Mouse (Mus musculus) Muller cell, postnatal 12 days (primary cell): Measurements from ENCODE around the gene Pcif1.
"Not testable (repeated sequence)": the region's sequence is repeated elsewhere in the genome, so short reads cannot be mapped to it uniquely, and the experiment has no call there.

ENCODE experiments used
- DNase-seq: peaks from one replicate; pipeline ENCODE4 v3.0.0-alpha.2; 2015; ENCODE audit errors: inconsistent ontology term

Pcif1 gene

GRCm38 (mm10) chr2:164866741-164867551 lies 12.2 kb upstream of the Pcif1 start:
- DNase-seq = peak; percentile 50

DNA sequence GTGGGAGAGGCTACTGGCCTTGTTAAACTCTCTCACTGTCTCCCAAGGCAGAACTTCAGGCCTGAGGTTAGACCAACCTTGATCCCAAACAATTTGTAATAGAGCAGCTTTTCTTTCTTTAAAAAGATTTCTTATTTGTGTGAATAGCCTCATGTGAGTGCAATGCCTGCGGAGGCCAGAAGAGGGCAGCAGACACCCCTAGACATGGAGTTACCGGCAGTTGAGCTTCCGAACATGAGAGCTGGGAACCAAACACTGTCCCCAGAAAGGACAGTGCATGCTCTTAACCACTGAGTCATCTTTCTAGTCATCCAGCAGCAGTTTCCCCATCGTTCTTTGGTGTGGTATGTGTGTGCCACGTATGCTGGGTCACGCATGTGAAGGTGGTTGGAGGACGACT lies 11.5 kb upstream of the Pcif1 start:
- DNase-seq = no peak

DNA sequence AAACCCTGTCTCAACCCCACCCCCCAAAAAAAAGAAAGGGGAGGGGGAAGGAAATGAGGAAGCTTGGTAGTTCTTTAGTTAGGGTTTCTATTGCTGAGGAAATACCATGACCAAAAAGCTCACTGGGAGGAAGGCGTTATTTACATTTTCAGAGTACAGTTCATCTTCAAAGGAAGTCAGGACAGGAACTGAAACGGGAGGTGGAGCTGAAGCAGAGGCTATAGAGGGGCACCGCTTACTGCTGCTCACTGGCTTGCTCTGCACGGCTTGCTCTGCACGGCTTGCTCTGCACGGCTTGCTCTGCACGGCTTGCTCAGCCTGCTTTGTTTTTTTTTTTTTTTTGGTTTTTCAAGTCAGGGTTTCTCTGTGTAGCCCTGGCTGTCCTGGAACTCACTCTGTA lies 10.6 kb upstream of the Pcif1 start:
- DNase-seq = no peak

DNA sequence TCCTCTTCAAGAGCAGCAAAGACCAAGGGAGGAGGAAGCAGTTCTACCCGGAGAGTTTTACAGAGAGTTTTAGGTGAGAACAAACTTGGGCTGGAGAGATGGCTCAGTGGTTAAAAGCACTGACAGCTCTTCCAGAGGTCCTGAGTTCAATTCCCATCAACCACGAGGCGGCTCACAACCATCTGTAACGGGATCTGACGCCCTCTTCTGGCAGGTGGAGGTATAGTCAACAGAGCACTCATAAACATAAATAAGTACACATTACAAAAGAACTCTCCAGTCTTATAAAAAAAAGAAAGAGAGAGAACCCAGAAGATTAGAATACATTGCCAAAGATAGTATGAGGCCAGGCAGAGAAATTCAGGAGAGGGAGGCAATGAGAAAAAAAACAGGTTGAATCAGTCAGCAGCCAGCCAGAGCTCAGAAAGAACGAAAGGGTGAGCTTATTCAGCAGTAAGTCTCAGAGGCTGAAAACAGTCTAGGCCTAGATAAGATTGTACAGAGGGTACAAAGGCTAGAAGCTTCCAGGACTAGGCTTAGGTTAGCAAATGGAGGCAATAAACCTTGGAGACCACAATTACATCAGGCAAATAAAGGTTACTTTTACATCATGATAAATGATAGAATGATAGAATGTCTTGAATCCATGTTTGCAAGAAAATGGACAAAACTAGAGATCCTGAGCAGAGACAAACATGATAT lies 7.4 kb upstream of the Pcif1 start:
- DNase-seq = no peak

DNA sequence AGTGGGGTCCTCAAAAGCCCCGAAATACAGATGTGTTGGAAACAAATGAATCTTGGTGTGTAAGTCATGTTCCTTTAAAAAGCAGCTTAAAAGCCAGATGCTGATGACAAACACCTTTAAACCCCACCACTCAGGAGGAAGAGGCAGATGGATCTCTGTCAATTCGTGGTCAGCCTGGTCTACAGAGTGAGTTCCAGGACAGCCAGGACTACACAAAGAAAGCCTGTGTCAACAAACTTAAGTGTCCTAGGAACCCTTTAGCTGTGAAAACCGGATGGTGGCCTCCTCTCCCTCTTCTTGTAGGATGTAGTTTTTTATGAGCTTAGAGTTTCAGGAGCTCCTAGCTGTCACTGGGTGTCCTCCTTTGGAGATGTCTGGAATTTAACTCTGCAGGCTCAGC lies 5.5 kb upstream of the Pcif1 start:
- no peak for DNase-seq

GRCm38 (mm10) chr2:164874239-164874769 lies 4.8 kb upstream of the Pcif1 start:
- no peak for DNase-seq

DNA sequence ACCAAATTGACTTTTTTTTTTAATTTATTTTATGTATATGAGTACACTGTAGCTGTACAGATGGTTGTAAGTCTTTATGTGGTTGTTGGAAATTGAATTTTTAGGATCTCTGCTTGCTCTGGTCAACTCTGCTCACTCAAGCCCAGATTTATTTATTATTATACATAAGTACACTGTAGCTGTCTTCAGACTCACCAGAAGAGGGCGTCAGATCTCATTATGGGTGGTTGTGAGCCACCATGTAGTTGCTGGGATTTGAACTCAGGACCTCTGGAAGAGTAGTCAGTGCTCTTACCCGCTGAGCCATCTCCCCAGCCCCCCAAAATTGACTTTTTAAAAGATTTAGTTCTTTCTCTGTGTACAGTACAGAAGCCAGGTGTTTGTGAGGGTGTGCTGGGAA lies 3.5 kb upstream of the Pcif1 start:
- not testable (repeated sequence) for DNase-seq

- DNase-seq = not testable (repeated sequence)
Measured at GRCm38 (mm10) chr2:164877376-164878215, 1.5 kb upstream of the Pcif1 start.

DNA sequence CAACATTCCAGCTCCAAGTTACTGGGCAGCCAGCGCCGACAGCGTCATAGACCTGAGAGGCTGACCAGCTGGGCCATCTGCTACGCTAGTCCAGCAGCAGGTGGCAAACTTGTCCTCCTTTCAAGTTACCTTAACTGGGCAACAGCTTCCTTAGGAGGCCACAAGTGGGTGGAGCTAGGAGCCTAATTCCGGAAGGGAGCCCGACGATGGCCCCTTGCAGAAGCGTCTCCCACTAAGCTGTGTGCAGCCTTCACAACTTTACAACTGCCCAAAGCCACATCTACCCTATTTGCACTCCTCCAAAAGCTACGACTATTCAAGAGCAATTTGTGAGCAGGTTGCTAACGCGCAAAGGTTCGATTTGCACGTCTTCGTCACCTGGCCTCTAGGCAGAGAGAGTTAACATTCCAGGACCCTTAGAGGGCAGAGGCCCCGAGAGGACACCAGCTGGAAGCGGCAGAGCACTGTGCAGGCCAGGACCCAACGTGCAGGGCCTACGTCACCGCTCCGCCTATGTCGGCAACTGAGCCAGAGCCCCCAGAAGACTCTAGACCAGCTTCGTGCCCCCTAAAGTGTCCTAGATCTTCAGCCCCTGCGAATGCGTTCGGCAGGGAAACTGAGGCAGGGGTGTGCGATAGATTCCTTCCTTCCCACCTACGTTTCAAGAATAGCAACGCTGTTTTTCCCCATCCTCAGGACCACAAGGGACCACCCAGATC lies 436 bp upstream of the Pcif1 start:
- peak; percentile 53 for DNase-seq

DNA sequence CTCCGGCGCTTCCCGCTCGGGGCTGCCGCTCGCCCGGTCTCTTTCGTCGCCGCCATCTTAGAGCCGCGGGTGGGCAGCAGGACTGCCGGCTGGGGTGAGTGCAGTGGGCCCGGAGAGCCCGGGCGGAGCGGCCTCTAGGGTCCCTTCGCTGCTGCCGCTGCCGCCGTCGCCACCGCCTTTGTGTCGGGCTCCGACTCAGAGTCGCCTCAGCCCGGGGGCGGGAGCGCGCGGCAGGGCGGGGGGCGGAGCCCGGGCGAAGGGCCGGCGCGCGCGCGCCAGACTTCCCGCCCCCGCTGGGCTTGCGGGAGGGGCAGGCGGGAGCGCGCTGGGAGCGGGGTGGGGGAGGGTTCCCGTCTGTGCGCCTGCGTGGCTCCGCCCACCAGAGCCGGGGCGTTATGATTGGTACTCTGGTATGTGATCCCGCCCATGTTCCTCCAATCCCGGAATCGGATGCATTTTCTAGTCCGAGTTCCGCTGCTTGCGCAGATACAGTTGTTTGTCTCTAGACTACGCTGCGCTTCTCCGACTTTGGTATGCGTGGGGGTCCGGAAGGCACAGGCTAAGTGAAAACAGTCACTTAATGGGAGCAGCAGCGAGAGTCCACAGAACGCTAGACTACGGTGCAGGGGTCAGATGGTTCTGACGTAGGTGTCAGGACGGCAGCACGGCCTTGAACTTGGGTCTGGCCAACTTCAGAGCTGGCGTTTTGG lies 619 bp downstream of the Pcif1 start:
- peak; percentile 98 for DNase-seq

DNA sequence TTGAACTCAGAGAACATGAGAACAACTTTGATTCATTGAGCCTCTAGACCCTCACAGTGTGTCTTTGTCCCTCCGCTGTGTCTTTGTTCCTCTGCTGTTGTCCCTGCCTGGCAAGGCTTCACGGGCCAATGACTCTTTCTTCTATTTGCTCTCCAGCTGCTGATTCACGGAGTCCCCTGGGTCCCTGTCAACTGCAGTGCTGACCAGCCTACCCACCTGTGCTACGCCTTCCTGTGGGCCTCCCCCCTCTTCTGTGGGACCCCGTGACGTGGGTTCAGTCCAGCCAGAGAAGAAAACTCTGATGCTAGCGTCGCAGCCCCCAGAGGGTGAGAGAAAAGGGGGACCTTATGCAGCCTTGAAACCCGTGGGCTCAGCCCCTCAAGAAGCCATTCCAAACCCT lies 3.5 kb downstream of the Pcif1 start:
- peak; percentile 11 for DNase-seq

DNA sequence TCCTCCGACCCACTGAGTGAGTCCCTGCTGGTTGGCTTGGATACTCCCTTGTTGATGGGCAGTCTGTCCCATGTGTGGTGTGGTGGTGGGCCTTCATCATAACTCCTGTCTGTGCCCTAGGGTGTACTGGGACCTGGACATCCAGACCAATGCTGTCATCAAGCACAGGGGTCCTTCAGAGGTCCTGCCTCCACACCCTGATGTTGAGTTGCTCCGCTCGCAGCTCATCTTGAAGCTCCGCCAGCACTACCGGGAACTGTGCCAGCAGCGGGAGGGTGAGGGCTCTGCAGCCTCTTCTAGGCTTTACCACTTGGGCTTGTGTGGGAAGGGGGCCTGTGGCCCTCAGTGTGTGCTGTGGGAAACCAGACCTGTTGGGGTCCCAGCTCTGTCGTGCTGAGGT lies 6.7 kb downstream of the Pcif1 start:
- peak; percentile 73 for DNase-seq

- no peak for DNase-seq
Measured at GRCm38 (mm10) chr2:164886617-164887016, 7.5 kb downstream of the Pcif1 start.

DNA sequence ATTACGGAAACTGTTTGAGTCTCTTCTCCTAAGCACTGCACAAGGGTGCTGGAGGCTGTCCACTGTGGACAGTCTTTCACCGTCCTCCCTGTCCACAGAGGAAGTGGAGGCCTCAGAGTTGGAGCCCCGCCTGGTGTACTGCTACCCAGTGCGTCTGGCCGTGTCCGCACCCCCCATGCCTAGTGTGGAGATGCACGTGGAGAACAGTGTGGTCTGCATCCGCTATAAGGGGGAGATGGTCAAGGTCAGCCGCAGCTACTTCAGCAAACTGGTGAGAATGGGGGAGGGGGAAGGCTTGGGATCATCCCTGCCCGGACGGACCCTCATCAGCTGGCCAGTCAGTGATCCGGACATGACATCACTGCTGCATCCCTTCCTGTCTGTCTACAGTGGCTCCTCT lies 9.9 kb downstream of the Pcif1 start:
- no peak for DNase-seq

GRCm38 (mm10) chr2:164889960-164890359 lies 10.9 kb downstream of the Pcif1 start:
- no peak for DNase-seq

- no peak for DNase-seq
Measured at GRCm38 (mm10) chr2:164890411-164891049, 11.4 kb downstream of the Pcif1 start.

GRCm38 (mm10) chr2:164891056-164891834 lies 12.1 kb downstream of the Pcif1 start:
- no peak for DNase-seq

GRCm38 (mm10) chr2:164891908-164892695 lies 13.0 kb downstream of the Pcif1 start:
- DNase-seq = peak; percentile 89
